Mouse (Mus musculus) ES-Bruce4 (cell line): ENCODE results near the gene Tmem150b.

Experiments
- CTCF ChIP-seq: IDR thresholded peaks from one replicate; pipeline ENCODE4 v1.8.1; 2011; ENCODE audit warnings: low read depth, low read length
- POLR2A ChIP-seq: IDR thresholded peaks from one replicate; pipeline ENCODE4 v1.8.1; 2011; ENCODE audit warnings: low read length; ENCODE audit not compliant: insufficient read depth

DNA sequence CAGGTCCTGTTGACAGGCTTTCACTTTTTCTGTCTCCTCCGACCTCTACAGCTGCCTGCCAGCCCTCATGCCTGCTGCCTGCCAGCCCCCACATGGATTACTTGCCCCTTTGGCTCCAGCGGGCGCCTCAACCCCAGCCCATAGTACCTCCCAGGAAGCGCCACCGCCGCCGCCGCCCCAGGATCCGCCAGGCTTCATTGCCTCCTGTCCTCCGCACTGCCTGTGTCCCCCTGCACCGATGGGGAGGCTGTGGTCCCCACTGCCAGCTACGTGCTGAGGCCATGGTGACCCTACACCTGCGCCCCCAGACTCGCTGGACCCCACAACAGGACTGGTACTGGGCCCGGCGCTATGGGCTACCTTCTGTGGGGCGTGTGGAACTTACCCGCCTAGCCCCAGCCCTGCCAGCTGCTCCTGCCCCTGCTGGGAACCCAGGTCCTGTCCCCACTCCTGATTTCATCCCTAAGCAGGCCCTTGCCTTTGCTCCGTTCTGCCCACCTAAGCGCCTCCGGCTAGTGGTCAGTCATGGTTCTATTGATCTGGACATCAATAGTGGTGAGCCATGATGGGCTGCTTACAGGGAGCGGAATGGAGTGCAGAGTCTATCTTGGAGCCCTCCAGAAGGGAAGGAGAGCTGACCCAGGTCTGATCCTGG, 21.4 kb upstream of the Tmem150b start:
- TF ChIP-seq POLR2A (no peak), CTCF (no peak)
